Mouse (Mus musculus) right cerebral cortex, postnatal 14 days (tissue): ENCODE data around the gene Foxr2.

Experiments
- DNase-seq: peaks from one replicate; pipeline ENCODE4 v3.0.0; 2022

Gene Foxr2

DNA sequence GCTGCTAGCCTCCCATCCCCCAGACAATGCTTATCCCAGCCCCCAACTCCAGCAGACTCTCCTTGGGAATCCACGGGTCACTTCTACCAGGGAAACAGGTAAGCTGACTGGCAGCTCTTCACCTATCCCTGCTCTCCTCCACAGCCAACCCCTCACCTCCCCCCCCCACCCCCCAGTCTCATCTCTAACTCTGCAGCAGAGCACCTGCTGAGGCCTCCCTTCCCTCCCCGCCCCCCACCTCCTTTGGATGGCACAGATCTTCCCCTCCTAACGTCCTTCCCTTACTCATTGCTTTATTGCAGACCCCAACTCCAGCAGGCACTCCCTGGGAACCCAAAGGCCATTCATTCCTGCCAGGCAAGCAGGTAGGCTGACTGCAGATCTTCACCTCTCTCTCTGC is at the start of gene Foxr2:
TSS of gene Foxr2 (plus strand) at position 301 of the 400 bp plus-strand sequence.
- no peak for DNase-seq

- DNase-seq = no peak
Observed at GRCm38 (mm10) chrX:153119013-153119412, 427 bp downstream of the Foxr2 start.

DNA sequence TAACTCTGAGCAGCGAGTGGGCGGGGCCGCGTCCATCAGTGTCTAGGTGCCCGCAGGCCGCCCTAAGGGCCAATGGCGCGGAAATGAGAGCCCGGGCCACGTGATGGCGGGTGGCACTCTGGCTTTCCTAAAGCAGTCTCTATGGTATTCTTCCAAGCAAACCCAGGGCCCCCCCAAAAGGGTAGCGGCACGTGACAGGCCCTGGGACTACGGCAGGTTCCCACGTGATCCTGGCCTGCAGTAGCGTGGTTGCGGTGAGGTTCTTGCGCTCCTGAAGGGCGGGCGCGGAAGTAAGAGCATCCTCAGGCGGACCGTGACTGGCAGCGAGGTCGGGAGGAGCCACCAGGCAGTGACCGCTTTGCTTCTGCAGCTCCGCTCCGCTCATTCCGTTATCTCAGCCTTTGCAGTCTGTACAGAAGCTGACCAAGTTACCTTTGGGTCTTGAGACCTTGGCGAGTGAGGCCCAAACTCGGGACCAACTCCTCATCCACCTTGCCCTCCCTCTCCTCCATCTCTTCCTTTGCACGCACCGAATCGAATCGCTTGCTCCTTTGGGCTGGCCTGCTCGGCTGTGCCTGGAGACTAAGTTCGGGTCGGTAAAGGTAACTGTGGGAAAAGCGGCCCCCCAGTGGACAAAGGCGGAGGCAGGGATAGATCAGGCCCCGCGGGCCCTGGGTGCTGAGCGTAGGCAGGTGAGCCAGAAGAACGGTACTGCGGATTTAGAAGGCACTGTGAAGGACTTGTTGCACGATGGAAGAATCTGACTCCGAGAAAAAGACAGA is 21.3 kb downstream of the Foxr2 start, which contains the start of gene Rragb:
TSS of gene Rragb (plus strand) at position 248 of the 782 bp plus-strand sequence.
- peak; percentile 72 for DNase-seq

- DNase-seq = no peak
Observed at GRCm38 (mm10) chrX:153142656-153143055, 24.1 kb downstream of the Foxr2 start.

DNA sequence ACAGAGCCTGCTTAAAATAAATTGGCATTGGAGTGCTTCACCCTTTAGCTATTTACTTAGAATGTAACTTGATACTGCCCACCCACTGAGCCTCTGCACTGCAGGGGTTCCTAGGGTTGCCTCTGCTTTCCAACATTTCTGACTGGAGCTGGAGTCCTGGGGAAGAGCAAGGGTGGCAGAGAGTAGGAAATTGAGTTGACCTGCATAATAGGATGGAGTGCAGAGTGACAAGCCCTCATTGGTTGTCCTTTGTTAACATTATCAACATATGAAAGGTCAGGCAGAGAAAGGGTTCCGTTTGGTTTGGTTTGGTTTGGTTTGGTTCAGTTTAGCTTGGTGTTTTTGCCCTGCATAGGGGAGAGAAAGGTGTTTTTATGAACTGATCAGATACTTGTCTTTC is 33.2 kb downstream of the Foxr2 start:
- DNase-seq = no peak

GRCm38 (mm10) chrX:153155322-153155721 is 36.7 kb downstream of the Foxr2 start:
- DNase-seq = peak; percentile 9

- peak; percentile 8 for DNase-seq
Observed at GRCm38 (mm10) chrX:153174786-153175185, 56.2 kb downstream of the Foxr2 start.

DNA sequence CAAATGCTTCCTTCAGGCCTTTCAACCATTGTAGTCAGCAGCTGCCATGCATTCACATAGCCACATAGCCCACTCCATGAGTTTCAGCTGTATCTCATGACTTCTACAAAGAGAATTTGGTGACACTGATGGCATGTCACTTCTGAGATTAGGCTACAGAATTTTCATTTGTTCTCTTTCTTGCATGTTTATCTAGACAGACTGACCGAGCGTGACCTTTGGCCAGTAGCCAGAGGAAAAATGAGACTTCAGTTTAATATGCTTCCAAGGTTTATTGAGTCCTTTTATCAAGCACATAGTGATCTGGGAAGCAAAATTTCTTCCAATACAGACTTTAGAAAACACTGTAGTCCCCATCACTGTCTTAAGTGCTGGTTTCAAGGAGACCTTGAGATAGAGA is 63.6 kb downstream of the Foxr2 start:
- no peak for DNase-seq
